Mouse (Mus musculus) intestine, embryonic 16.5 days (tissue): ENCODE data around the gene Atrnl1. TPM values are rescaled to one million over a fixed set of nuclear protein-coding genes. Genes with fewer than 3 reads are reported as not detected.

Experiments
- ATAC-seq: fragments of 200-750 bp; cut with Nextera tagmentation; 2 replicates; pipeline ENCODE4 v1.8.0; 2017; ENCODE audit warnings: moderate TSS enrichment, moderate library complexity
- H3K27ac ChIP-seq: fragments of 300-500 bp; sonication (generic); 2 replicates; pipeline ENCODE4 v1.5.1; 2014; ENCODE audit warnings: mild to moderate bottlenecking, low read length
- H3K27me3 ChIP-seq: fragments of 300-500 bp; sonication (generic); replicated peaks from 2 replicates; pipeline ENCODE4 v1.6.1; 2014; ENCODE audit warnings: low read length, control low read depth, mixed read lengths; ENCODE audit not compliant: control insufficient read depth, insufficient read depth
- H3K36me3 ChIP-seq: fragments of 300-500 bp; sonication (generic); 2 replicates; pipeline ENCODE4 v1.6.1; 2014; ENCODE audit warnings: low read length, control low read depth; ENCODE audit not compliant: control insufficient read depth, insufficient read depth
- H3K4me1 ChIP-seq: fragments of 300-500 bp; sonication (generic); 2 replicates; pipeline ENCODE4 v1.6.1; 2014; ENCODE audit warnings: low read length, control low read depth, mixed read lengths; ENCODE audit not compliant: control insufficient read depth, insufficient read depth
- H3K4me2 ChIP-seq: fragments of 300-500 bp; sonication (generic); 2 replicates; pipeline ENCODE4 v1.6.1; 2014; ENCODE audit warnings: low read depth, low read length, control low read depth
- H3K4me3 ChIP-seq: fragments of 300-500 bp; sonication (generic); 2 replicates; pipeline ENCODE4 v1.5.1; 2014; ENCODE audit warnings: mild to moderate bottlenecking, low read length
- H3K9ac ChIP-seq: fragments of 300-500 bp; sonication (generic); 2 replicates; pipeline ENCODE4 v1.6.1; 2014; ENCODE audit warnings: low read depth, low read length
- H3K9me3 ChIP-seq: fragments of 300-500 bp; sonication (generic); 2 replicates; pipeline ENCODE4 v1.6.1; 2016; ENCODE audit warnings: low read length, control low read depth; ENCODE audit not compliant: control insufficient read depth
- WGBS: fragments of 180-500 bp; shearing (Covaris S2); extraction: QIAGEN DNeasy Blood & Tissue Kit; methylation state at CpG from one replicate; pipeline ENCODE4 v1.1.7; 2014; 5-methylcytosine and 5-hydroxymethylcytosine counted together
- polyA plus RNA-seq: library from polyadenylated mRNA; unstranded; fragments of >200 nt; fragmentation: Nextera tagmentation; extraction: Ambion mirVana; gene quantifications from 2 replicates; pipeline ENCODE4 v1.2.1, GENCODE M21; 2015

The Atrnl1 gene
- polyA plus RNA-seq, 1 experiment from 2014 or later = 2.8 TPM

DNA sequence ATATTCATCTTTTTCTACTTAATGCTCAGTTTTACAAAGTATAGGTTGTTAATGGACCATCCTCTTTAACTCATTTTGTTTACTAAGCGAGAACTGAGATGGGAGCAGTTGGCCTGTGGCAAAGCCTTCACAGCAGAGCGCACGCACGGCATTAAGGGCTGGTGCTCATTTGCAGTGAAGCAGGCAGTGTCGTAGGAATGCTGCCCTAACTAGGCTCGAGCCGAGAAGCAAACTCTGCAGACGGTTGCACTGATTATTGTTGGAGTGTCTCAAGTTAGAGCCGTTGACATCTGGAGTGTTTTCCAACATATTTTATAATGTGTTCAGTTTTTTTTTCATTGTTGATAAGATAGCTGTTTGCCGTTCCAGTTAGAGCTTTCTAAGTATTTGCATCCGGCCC is 206.9 kb downstream of the Atrnl1 start:
- no peak for ATAC-seq
- Histone ChIP-seq H3K27ac (no peak overlapping the region), H3K36me3 (no peaks in the 10 kb centered on the region), H3K4me3 (no peak overlapping the region), H3K4me1 (no peaks in the 10 kb centered on the region), H3K4me2 (no peak overlapping the region), H3K9me3 (no peaks in the 10 kb centered on the region), H3K27me3 (no peaks in the 10 kb centered on the region), H3K9ac (no peak overlapping the region)
- WGBS = 68% methylated on average over 11 of the region's 11 CpGs

GRCm38 (mm10) chr19:57823446-57823845 is 212.6 kb downstream of the Atrnl1 start:
- no peaks in the 10 kb centered on the region for H3K9me3 ChIP-seq
- no peak for ATAC-seq

GRCm38 (mm10) chr19:57825271-57826207 is 214.7 kb downstream of the Atrnl1 start:
- no peak overlapping the region for H3K9ac ChIP-seq
- 73% methylated on average over 13 of the region's 13 CpGs for WGBS
- no peaks in the 10 kb centered on the region for H3K9me3 ChIP-seq
- no peaks in the 10 kb centered on the region for H3K27me3 ChIP-seq
- no peak overlapping the region for H3K4me3 ChIP-seq
- H3K36me3 ChIP-seq = no peaks in the 10 kb centered on the region
- ATAC-seq = no peak
- no peak overlapping the region for H3K27ac ChIP-seq
- H3K4me1 ChIP-seq = no peaks in the 10 kb centered on the region
- no peak overlapping the region for H3K4me2 ChIP-seq

More at GRCm38 (mm10) chr19:57823446-57823845, 212.6 kb downstream of the Atrnl1 start:
- Histone ChIP-seq H3K9ac (no peak overlapping the region), H3K4me2 (no peak overlapping the region), H3K4me1 (no peaks in the 10 kb centered on the region), H3K27ac (no peak overlapping the region), H3K4me3 (no peak overlapping the region), H3K36me3 (no peaks in the 10 kb centered on the region), H3K27me3 (no peaks in the 10 kb centered on the region)
- 85% methylated on average over 4 of the region's 4 CpGs for WGBS

- ATAC-seq = no peak
- H3K9ac ChIP-seq = no peak overlapping the region
- no peaks in the 10 kb centered on the region for H3K4me1 ChIP-seq
- WGBS = 90% methylated on average over 7 of the region's 7 CpGs
- H3K9me3 ChIP-seq = no peaks in the 10 kb centered on the region
- H3K27ac ChIP-seq = no peak overlapping the region
- H3K4me2 ChIP-seq = no peak overlapping the region
- H3K27me3 ChIP-seq = no peaks in the 10 kb centered on the region
- no peaks in the 10 kb centered on the region for H3K36me3 ChIP-seq
- H3K4me3 ChIP-seq = no peak overlapping the region
Observed at GRCm38 (mm10) chr19:57833083-57833482, 222.2 kb downstream of the Atrnl1 start.

DNA sequence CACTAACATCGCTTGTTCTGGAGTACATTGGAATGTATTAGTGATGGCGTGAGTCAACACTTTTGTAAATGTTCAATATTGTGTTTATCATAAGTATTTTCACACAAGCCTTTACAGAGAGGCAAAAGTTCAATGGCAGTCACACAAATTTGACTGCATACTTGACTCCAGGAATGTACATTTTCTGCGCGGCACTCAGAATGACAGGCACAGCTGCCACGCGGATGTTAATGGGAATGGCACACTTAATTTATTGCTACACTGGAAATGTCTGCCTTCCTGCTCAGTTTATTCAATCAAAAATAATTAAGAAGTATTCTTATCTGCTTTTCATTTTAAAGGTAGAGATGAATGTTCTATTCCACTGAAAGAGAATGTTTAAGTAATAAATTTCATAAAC is 227.0 kb downstream of the Atrnl1 start:
- 53% methylated on average over 6 of the region's 6 CpGs for WGBS
- no peak for ATAC-seq
- H3K9ac ChIP-seq = no peak overlapping the region

DNA sequence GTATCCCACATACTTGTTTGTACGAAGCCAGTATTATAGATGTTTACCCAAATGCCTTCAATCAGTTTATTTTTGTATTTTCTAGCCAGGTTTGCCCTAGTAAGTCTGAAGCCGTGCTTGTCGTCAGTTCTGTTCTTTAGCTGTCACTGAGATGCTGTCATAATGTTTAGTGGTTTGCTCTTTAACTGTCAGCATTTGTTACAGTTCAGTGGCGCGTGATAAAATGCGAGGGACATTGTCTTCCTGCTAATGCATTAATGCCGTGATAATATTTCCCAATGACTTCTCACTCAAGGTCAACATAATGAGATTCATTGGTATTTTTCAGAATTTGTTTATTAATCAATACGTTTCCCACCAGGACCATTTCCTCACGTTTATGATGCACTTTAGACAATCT is 227.7 kb downstream of the Atrnl1 start:
- H3K9me3 ChIP-seq = peaks cover 4% of the 10 kb centered on the region; the same call in 1 of the 2 replicates
- no peaks in the 10 kb centered on the region for H3K27me3 ChIP-seq
- H3K27ac ChIP-seq = no peak overlapping the region
- H3K9ac ChIP-seq = no peak overlapping the region
- WGBS = 82% methylated on average over 9 of the region's 9 CpGs
- no peaks in the 10 kb centered on the region for H3K36me3 ChIP-seq
- H3K4me3 ChIP-seq = no peak overlapping the region
- H3K4me1 ChIP-seq = no peaks in the 10 kb centered on the region
- no peak overlapping the region for H3K4me2 ChIP-seq
- ATAC-seq = no peak

More for the DNA sequence above, 227.0 kb downstream of the Atrnl1 start:
- Histone ChIP-seq H3K4me3 (no peak overlapping the region), H3K27ac (no peak overlapping the region), H3K9me3 (no peaks in the 10 kb centered on the region), H3K4me1 (no peaks in the 10 kb centered on the region), H3K4me2 (no peak overlapping the region), H3K27me3 (no peaks in the 10 kb centered on the region), H3K36me3 (no peaks in the 10 kb centered on the region)

GRCm38 (mm10) chr19:57849915-57850314 is 239.1 kb downstream of the Atrnl1 start:
- Histone ChIP-seq H3K4me2 (no peak overlapping the region), H3K9ac (no peak overlapping the region), H3K4me1 (no peaks in the 10 kb centered on the region), H3K27me3 (no peaks in the 10 kb centered on the region), H3K36me3 (0 out of 2 replicates have a peak, but pooled peaks cover 2% of the 10 kb centered on the region), H3K27ac (no peak overlapping the region), H3K9me3 (no peaks in the 10 kb centered on the region), H3K4me3 (no peak overlapping the region)
- ATAC-seq = no peak
- WGBS = 67% methylated on average over 5 of the region's 7 CpGs

DNA sequence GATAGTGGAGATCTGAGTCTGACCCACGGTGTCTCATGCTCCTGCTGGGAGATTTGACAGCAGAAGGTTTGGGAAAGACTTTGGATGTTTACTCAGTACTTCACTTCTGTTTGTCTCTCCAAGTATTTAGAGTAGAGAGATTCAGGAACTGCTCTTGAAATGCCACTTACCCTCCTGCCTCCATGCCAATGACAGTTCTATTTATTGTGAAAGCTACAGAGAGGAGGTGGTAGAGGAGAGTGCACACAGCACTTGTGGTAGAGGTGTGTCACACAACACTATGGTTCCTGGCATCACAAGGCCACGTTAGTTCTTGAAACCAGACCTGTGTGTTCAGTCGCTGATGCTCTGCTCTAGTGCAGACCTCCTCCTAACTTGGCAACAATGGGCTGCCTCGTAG is 257.5 kb downstream of the Atrnl1 start:
- no peak overlapping the region for H3K27ac ChIP-seq
- H3K4me1 ChIP-seq = no peaks in the 10 kb centered on the region
- 71% methylated on average over 4 of the region's 4 CpGs for WGBS
- no peak overlapping the region for H3K4me2 ChIP-seq
- H3K9ac ChIP-seq = no peak overlapping the region
- no peak for ATAC-seq
- no peaks in the 10 kb centered on the region for H3K27me3 ChIP-seq
- no peaks in the 10 kb centered on the region for H3K36me3 ChIP-seq
- H3K9me3 ChIP-seq = no peaks in the 10 kb centered on the region
- no peak overlapping the region for H3K4me3 ChIP-seq

DNA sequence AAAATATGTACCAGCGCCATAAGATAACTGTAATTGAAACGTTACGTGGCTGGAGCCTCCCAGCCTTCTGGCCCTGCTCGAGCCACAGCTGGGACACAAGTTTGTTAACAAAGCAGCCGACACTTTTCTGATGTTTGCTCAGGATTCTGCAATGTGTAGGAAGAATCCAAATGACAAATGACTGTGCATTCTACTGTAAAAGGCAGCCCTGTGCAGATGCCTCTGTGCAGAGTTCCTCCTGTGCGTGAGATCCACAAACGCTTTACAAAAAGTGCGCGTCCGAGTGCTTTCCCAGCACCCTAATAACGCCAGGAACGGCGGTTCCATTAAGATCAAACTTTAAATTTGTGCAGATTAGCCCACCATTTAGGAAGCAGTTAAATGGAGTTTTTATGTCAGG is 260.0 kb downstream of the Atrnl1 start:
- Histone ChIP-seq H3K27ac (no peak overlapping the region), H3K9ac (no peak overlapping the region), H3K4me1 (no peaks in the 10 kb centered on the region), H3K36me3 (no peaks in the 10 kb centered on the region), H3K4me3 (no peak overlapping the region), H3K9me3 (no peaks in the 10 kb centered on the region), H3K4me2 (no peak overlapping the region), H3K27me3 (no peaks in the 10 kb centered on the region)
- 54% methylated on average over 13 of the region's 13 CpGs for WGBS
- no peak for ATAC-seq
